Mouse (Mus musculus) adrenal gland, adult 8-10 months (tissue): Measurements from ENCODE around the gene Tex19.2. TPM values are rescaled to one million over a fixed set of nuclear protein-coding genes. Genes with fewer than 3 reads are reported as not detected.

Source experiments
- total RNA-seq, 4 experiments: library from RNA; stranded (reverse); gene quantifications; 2 replicates each; pipeline ENCODE4 v1.2.4; 2022

Tex19.2 gene
- total RNA-seq, 4 experiments from 2014 or later = not detected

Other genes with a start within 250 kb of the Tex19.2 start
- 10 to 100 TPM in 3 of 4 experiments, 1 to 10 TPM in 1; 9.9 to 24.5 (median 15.1) TPM for gene Ccdc57, start 185.8 kb downstream of the Tex19.2 start, total RNA-seq
- gene Slc16a3, start 170.2 kb downstream of the Tex19.2 start, total RNA-seq = 1 to 10 TPM in 3 of 4 experiments, under 1 TPM in 1; 0.55 to 1.7 (median 1.5) TPM
- gene Csnk1d, start 127.3 kb downstream of the Tex19.2 start, total RNA-seq = 100 to 1,000 TPM; 117 to 145 (median 136) TPM
- 1 to 10 TPM in 1 of 4 experiments, under 1 TPM in 3; 0.56 to 1.0 (median 0.74) TPM for gene Cd7, start 79.3 kb downstream of the Tex19.2 start, total RNA-seq
- not detected for gene Sectm1b, start 55.1 kb downstream of the Tex19.2 start, total RNA-seq
- under 1 TPM in 2 of 4 experiments, not detected in 2; 0.21 to 0.46 TPM for gene Sectm1a, start 37.5 kb downstream of the Tex19.2 start, total RNA-seq
- gene Tex19.1, start 27.5 kb upstream of the Tex19.2 start, total RNA-seq = not detected
- not detected for gene Uts2r, start 41.6 kb upstream of the Tex19.2 start, total RNA-seq
- gene Hexdc, start 85.8 kb upstream of the Tex19.2 start, total RNA-seq = 10 to 100 TPM; 12.5 to 24.4 (median 17.6) TPM
- 10 to 100 TPM; 26.0 to 29.3 (median 27.9) TPM for gene Ogfod3, start 86.0 kb upstream of the Tex19.2 start, total RNA-seq
- gene Cybc1, start 110.6 kb upstream of the Tex19.2 start, total RNA-seq = 10 to 100 TPM; 24.8 to 31.1 (median 29.1) TPM
- gene Narf, start 118.6 kb upstream of the Tex19.2 start, total RNA-seq = 10 to 100 TPM; 20.4 to 24.7 (median 23.1) TPM
- gene Foxk2, start 141.3 kb upstream of the Tex19.2 start, total RNA-seq = 10 to 100 TPM; 32.8 to 44.0 (median 41.8) TPM
- 10 to 100 TPM; 53.6 to 63.4 (median 58.4) TPM for gene Wdr45b, start 235.8 kb upstream of the Tex19.2 start, total RNA-seq